Mouse (Mus musculus) heart, adult 11 months (tissue): ENCODE results near the gene Sptb.

Experiments
- DNase-seq: peaks from one replicate; pipeline ENCODE4 v3.0.0; 2022

Sptb gene

DNA sequence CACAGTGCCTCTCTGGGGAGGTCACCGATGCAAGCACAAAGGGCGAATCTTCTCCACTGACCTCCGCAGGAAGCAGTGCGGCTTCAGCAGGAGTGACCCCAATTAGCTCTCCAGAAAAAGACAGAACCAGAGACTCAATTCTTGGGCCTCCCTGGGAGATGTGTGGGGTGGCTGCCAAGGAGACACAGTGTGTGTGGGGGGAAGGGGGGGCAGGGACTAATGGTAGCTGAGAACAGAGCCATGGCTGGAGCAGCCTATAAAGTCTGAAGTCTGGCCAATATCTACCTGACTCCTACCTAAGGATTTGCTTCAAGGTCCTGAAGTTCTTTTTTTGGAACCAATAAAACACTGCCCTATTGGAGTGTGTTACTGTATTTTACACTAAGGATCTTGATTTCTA, 105.8 kb downstream of the Sptb start:
- no peak for DNase-seq

DNA sequence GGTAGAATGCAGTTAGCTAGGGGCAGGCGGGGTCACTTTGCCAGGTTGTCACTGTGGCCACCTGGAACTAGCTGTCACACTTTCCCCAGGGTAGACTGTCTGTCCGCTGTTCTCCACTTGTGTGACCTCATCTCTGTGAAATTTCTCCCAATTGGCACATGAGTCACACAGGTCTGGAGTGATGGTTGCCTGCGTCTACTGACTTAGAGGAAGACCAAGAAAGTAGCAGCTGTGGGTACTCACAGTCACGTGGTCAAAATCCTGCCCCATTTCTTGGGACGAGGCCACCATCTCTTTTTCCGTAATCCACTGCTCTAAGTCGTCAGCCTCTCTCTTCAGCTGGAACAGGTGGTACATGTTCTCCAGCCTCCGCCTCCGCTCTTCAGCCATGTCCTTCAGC, 106.6 kb downstream of the Sptb start:
- no peak for DNase-seq

GRCm38 (mm10) chr12:76598196-76598928, 112.0 kb downstream of the Sptb start:
- peak; percentile 92 for DNase-seq

DNA sequence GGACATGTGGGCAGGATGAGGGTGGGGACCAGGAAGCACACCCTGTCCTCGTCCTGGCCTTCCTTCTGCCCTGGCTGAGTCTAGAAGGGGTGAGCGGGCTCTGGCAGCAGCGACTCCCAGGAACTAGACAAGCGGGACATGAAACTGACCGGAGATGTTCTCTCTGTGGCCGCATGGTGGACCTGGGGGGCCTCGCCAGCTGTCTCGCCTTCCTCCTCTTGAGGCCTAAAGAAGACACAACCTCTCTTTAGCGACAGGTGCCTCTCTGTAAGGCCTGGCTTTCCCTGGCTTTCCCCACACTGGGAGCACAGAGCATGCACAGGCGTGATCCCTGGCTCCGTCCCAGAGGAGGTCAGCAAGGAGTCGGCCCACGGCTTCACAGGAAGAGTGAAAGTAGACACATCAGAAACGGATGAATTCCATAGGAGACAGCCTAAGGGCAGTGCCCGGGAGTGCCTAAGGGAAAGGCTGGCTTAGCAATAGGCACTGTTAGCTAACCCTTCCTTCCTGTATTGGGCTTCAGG, 112.7 kb downstream of the Sptb start:
- peak; percentile 93 for DNase-seq

- DNase-seq = peak; percentile 96
Measured at GRCm38 (mm10) chr12:76596292-76597023, 113.9 kb downstream of the Sptb start.

- no peak for DNase-seq
Measured at GRCm38 (mm10) chr12:76595830-76596229, 114.5 kb downstream of the Sptb start.

DNA sequence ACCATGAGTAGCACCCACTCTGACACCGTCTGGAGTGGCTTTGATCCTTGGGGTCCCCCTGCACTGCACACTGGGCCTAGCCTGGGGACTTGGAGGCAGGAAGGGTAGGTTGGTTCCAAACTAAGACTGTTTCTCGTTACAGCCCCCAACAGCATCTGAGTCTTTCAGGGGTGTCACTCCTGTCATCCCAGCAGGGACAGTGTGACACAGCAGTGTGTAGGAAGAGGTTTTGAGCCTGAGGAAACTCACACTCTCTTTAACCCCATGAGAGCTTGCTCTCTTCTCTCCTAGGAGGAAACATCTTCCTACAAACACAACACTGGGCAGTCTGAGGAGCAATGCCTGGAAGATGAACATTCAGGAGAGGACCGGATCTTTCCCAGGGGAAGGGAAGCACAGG, 115.8 kb downstream of the Sptb start:
- DNase-seq = no peak

GRCm38 (mm10) chr12:76593839-76594322, 116.5 kb downstream of the Sptb start:
- peak; percentile 98 for DNase-seq

DNA sequence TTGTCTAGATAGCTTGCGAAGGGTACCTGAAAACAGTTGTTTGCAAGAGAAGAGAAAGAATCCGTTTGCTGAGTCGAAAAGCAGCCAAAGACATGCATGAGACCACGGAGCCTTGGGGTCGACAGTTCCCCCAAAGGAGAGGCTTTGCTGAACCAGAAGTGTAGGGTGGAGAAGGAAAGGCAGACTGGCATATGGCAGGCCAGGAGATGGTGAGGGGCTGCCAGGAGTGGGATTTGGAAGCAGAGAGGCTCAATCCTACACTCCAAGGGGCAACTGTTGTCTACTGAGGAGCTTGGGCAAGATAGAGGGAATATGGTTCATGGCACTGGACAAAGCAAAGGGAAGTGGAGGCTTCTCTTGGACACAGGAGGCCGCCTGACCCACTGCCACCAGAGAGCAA, 117.1 kb downstream of the Sptb start:
- no peak for DNase-seq

GRCm38 (mm10) chr12:76592213-76592612, 118.1 kb downstream of the Sptb start:
- no peak for DNase-seq

GRCm38 (mm10) chr12:76591037-76591436, 119.3 kb downstream of the Sptb start:
- no peak for DNase-seq

DNA sequence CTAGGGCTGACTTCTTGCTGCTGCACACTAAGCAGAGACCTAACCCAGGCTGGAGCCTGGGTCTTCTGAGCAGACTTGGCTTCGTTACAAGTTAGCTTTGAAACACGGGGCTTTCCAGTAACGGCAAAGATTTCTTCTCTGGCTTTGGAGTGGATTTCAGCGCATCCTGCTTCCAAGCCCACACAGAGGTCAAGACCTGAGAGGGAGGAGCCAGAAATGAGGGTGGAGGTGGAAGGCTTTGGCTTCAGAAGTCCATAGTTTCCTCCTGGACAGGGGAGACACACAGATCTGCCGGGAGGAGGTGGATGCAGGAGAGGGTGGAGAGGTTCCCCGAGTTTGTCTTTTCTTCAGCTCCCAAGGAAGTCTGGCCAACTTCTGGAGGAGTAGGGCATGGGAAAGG, 120.8 kb downstream of the Sptb start:
- peak; percentile 98 for DNase-seq

DNA sequence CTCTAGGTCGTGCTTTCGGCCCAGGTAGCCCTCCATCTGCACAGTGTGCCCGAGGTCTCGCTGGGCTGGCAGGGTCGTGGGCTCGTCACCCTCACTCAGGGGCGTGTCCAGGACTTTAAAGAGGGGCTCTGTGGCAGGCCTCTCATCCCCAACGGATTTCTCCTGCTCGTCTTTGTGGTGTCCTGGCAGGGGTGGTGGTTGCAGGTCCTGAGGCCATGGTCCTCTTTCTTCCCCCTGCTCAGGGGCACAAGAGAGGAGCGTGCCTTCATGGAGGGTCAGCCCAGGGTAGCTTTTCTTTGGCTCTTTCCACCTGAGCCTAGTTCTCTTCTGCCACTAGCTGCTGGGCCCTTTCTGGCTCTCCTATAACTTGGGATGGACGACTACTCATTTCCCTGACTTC, 123.0 kb downstream of the Sptb start:
- DNase-seq = peak; percentile 91

- DNase-seq = no peak
Measured at GRCm38 (mm10) chr12:76585028-76585427, 125.3 kb downstream of the Sptb start.

GRCm38 (mm10) chr12:76583454-76583853, 126.9 kb downstream of the Sptb start:
- DNase-seq = no peak

- DNase-seq = peak; percentile 95
Measured at GRCm38 (mm10) chr12:76582841-76583240, 127.5 kb downstream of the Sptb start.

GRCm38 (mm10) chr12:76582139-76582538, 128.2 kb downstream of the Sptb start:
- peak; percentile 93 for DNase-seq

DNA sequence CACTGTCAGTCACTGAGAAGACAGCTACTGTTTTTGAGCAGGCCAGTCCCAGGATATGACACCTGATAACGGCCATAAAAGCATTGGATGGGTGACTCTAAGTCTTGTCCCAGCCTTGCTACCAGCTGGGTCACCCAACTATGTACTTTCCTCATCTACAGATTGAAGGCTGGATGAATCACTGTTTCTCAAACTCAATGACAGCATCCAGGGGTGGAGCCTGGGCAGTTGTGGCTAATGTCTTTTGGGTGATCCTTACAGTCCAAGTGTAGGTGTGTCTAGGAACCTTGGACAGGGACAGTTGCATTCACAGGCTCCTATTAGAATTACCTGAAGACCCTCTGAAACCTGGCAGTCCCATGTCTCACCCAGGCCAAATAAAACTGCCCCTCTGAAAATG, 130.5 kb downstream of the Sptb start:
- DNase-seq = peak; percentile 85

DNA sequence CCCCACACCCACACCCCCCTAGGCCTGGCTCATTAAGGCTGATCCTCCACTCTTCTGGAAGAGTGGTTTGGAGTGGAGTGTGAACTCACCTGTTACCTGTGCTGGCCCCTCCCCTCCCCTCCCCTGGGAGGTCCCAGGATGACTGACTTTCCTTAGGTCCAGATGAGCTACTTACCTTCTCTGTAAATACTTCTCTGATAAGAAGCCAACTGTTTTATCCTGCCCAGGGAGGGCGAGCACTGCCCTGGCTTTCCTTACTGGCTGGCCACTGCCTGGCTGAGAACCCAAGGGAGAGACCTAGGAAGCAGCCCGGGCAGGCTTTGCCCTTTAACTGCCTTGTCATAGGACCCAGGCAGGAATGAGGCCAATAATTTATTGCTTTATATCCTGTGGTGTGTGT, 131.9 kb downstream of the Sptb start:
- DNase-seq = peak; percentile 88

DNA sequence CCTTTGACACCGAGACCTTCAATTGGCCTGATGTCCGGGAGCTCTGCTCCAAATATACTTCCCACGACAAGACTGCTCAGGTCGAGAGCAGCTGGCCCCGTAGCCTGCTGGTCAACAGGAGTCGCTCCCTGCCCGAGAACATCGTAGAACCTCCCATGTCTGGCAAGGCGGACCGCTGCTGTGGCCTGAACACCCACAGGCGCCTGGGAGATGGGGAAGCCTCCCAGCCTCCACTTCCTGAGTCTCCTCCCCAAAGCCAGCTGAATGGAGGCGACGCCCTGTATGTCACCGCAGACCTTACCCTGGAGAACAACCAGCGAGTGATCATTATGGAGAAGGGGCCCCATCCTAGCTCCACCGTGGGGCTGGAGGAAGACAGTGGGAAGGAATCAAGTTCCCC, 132.5 kb downstream of the Sptb start:
- DNase-seq = peak; percentile 94

DNA sequence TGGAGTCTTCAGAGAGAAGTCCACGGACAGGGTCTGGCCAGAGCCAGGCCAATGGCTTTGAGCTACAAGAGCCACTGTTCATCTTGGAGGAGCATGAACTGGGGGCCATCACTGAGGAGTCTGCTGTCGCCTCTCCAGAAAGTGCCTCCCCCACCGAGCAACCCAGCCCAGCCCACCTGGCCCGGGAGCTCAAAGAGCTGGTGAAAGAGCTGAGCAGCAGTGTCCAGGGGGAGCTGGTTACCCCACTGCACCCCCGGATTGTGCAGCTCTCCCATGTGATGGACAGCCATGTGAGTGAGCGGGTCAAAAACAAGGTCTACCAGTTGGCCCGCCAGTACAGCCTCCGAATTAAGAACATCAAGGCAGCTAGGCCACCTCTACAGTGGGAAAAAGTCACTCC, 133.5 kb downstream of the Sptb start:
- DNase-seq = peak; percentile 88

- no peak for DNase-seq
Measured at GRCm38 (mm10) chr12:76576061-76576460, 134.3 kb downstream of the Sptb start.

DNA sequence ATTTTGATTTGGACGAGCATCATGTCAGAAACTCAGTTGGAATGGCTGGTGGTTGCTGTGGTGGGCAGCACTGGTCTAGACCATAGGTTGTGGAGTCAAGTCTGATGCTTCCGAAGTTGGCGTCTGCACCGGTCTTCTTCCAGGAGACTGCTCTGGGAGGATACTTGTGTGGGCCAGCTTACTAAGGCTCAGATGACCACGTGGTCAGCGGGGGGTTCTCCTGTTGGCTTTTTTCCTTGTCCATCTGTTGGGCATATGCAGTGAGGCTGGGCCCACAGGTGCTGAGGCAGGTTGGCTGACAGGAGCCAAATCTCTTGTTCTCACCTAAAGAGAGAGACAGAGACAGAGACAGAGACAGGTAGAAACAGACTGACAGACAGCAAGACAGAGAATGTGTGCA, 135.5 kb downstream of the Sptb start:
- no peak for DNase-seq

GRCm38 (mm10) chr12:76573381-76573780, 137.0 kb downstream of the Sptb start:
- DNase-seq = no peak
